Mouse (Mus musculus) megakaryocyte, embryonic 14.5 days (primary cell): ENCODE results near the gene Gtse1. TPM values are rescaled to one million over a fixed set of nuclear protein-coding genes. Genes with fewer than 3 reads are reported as not detected.

Experiments
- H3K27me3 ChIP-seq: replicated peaks from 2 replicates; pipeline ENCODE3; 2012; ENCODE audit warnings: inconsistent platforms
- H3K36me3 ChIP-seq: replicated peaks from 2 replicates; pipeline ENCODE3; 2012; ENCODE audit warnings: low read length, inconsistent platforms, mixed read lengths
- H3K4me1 ChIP-seq: 2 replicates; pipeline ENCODE4 v1.6.1; 2012; ENCODE audit warnings: inconsistent platforms
- H3K4me3 ChIP-seq: replicated peaks from 2 replicates; pipeline ENCODE3; 2012; ENCODE audit warnings: moderate library complexity, mild to moderate bottlenecking, inconsistent platforms
- H3K9me3 ChIP-seq: 2 replicates; pipeline ENCODE4 v1.6.1; 2012; ENCODE audit warnings: inconsistent platforms
- FLI1 ChIP-seq: IDR thresholded peaks from 2 replicates; pipeline ENCODE4 v1.6.1; 2012; ENCODE audit warnings: low read length, inconsistent platforms, mixed read lengths
- GATA1 ChIP-seq: IDR thresholded peaks from 3 replicates; pipeline ENCODE4 v1.6.1; 2012; ENCODE audit warnings: mixed read lengths, low read length, inconsistent platforms, borderline replicate concordance
- polyA plus RNA-seq: library from polyadenylated mRNA; stranded (reverse); fragments of >175 nt; gene quantifications from 2 replicates; pipeline ENCODE4 v1.2.3, GENCODE M21; 2012; ENCODE audit warnings: low replicate concordance; ENCODE audit not compliant: insufficient read depth

Gene Gtse1
- polyA plus RNA-seq, 1 experiment: 41.7 TPM

GRCm38 (mm10) chr15:85899396-85899795, 39.9 kb downstream of the Gtse1 start:
- peaks cover 51% of the 10 kb centered on the region for H3K36me3 ChIP-seq
- peaks cover 10% of the 10 kb centered on the region; the same call in 1 of the 2 replicates for H3K4me1 ChIP-seq
- H3K27me3 ChIP-seq: peaks cover 36% of the 10 kb centered on the region
- no peaks in the 10 kb centered on the region for H3K9me3 ChIP-seq
- TF ChIP-seq FLI1 (no peak), GATA1 (no peak)
- no peak overlapping the region for H3K4me3 ChIP-seq

GRCm38 (mm10) chr15:85900318-85900717, 40.8 kb downstream of the Gtse1 start:
- peaks cover 44% of the 10 kb centered on the region for H3K27me3 ChIP-seq
- H3K36me3 ChIP-seq: peaks cover 42% of the 10 kb centered on the region
- peaks cover 13% of the 10 kb centered on the region; the same call in 1 of the 2 replicates for H3K4me1 ChIP-seq
- no peaks in the 10 kb centered on the region for H3K9me3 ChIP-seq
- TF ChIP-seq FLI1: no peak
- no peak for TF ChIP-seq GATA1
- H3K4me3 ChIP-seq: no peak overlapping the region

- Histone ChIP-seq H3K4me3 (no peak overlapping the region), H3K4me1 (peaks cover 13% of the 10 kb centered on the region; the same call in 1 of the 2 replicates), H3K36me3 (peaks cover 37% of the 10 kb centered on the region), H3K9me3 (no peaks in the 10 kb centered on the region), H3K27me3 (peaks cover 49% of the 10 kb centered on the region)
- TF ChIP-seq GATA1 (no peak), FLI1 (no peak)
Observed at GRCm38 (mm10) chr15:85900801-85901200, 41.3 kb downstream of the Gtse1 start.

GRCm38 (mm10) chr15:85902505-85902904, 43.0 kb downstream of the Gtse1 start:
- Histone ChIP-seq H3K27me3 (peaks cover 60% of the 10 kb centered on the region), H3K9me3 (no peaks in the 10 kb centered on the region), H3K4me1 (peaks cover 23% of the 10 kb centered on the region; the same call in 1 of the 2 replicates), H3K4me3 (no peak overlapping the region), H3K36me3 (peaks cover 20% of the 10 kb centered on the region)
- no peak for TF ChIP-seq GATA1
- no peak for TF ChIP-seq FLI1

- H3K27me3 ChIP-seq: peaks cover 62% of the 10 kb centered on the region
- no peaks in the 10 kb centered on the region for H3K9me3 ChIP-seq
- H3K36me3 ChIP-seq: peaks cover 11% of the 10 kb centered on the region
- H3K4me3 ChIP-seq: no peak overlapping the region
- H3K4me1 ChIP-seq: peaks cover 30% of the 10 kb centered on the region
- no peak for TF ChIP-seq FLI1
- no peak for TF ChIP-seq GATA1
Observed at GRCm38 (mm10) chr15:85903826-85904225, 44.3 kb downstream of the Gtse1 start.

GRCm38 (mm10) chr15:85908660-85909491, 49.3 kb downstream of the Gtse1 start:
- H3K9me3 ChIP-seq: peaks cover 3% of the 10 kb centered on the region
- TF ChIP-seq FLI1: no peak
- TF ChIP-seq GATA1: no peak
- no peaks in the 10 kb centered on the region for H3K36me3 ChIP-seq
- H3K4me3 ChIP-seq: peak overlapping the region; percentile 53
- H3K27me3 ChIP-seq: peaks cover 66% of the 10 kb centered on the region
- H3K4me1 ChIP-seq: peaks cover 47% of the 10 kb centered on the region

- no peak for TF ChIP-seq FLI1
- TF ChIP-seq GATA1: no peak
- H3K4me3 ChIP-seq: peak overlapping the region; percentile 28
- H3K4me1 ChIP-seq: peaks cover 45% of the 10 kb centered on the region
- peaks cover 5% of the 10 kb centered on the region for H3K9me3 ChIP-seq
- no peaks in the 10 kb centered on the region for H3K36me3 ChIP-seq
- peaks cover 67% of the 10 kb centered on the region for H3K27me3 ChIP-seq
Observed at GRCm38 (mm10) chr15:85909492-85909829, 49.9 kb downstream of the Gtse1 start.

- TF ChIP-seq GATA1: no peak
- TF ChIP-seq FLI1: no peak
- no peaks in the 10 kb centered on the region for H3K36me3 ChIP-seq
Observed at GRCm38 (mm10) chr15:85909931-85910330, 50.4 kb downstream of the Gtse1 start.

GRCm38 (mm10) chr15:85913605-85914004, 54.1 kb downstream of the Gtse1 start:
- Histone ChIP-seq H3K4me3 (no peak overlapping the region), H3K9me3 (peaks cover 16% of the 10 kb centered on the region), H3K27me3 (peaks cover 67% of the 10 kb centered on the region), H3K4me1 (peaks cover 27% of the 10 kb centered on the region), H3K36me3 (no peaks in the 10 kb centered on the region)
- TF ChIP-seq GATA1 (no peak), FLI1 (no peak)

More at GRCm38 (mm10) chr15:85909931-85910330, 50.4 kb downstream of the Gtse1 start:
- Histone ChIP-seq H3K9me3 (peaks cover 5% of the 10 kb centered on the region), H3K27me3 (peaks cover 64% of the 10 kb centered on the region), H3K4me3 (no peak overlapping the region), H3K4me1 (peaks cover 42% of the 10 kb centered on the region)

GRCm38 (mm10) chr15:85919191-85919891, 59.8 kb downstream of the Gtse1 start:
- Histone ChIP-seq H3K36me3 (no peaks in the 10 kb centered on the region), H3K4me3 (no peak overlapping the region), H3K9me3 (peaks cover 11% of the 10 kb centered on the region), H3K4me1 (no peaks in the 10 kb centered on the region), H3K27me3 (peaks cover 77% of the 10 kb centered on the region)
- TF ChIP-seq GATA1: no peak
- TF ChIP-seq FLI1: no peak

- H3K36me3 ChIP-seq: no peaks in the 10 kb centered on the region
- H3K4me1 ChIP-seq: no peaks in the 10 kb centered on the region
- H3K4me3 ChIP-seq: no peak overlapping the region
- H3K9me3 ChIP-seq: peaks cover 11% of the 10 kb centered on the region
- H3K27me3 ChIP-seq: peaks cover 79% of the 10 kb centered on the region
- no peak for TF ChIP-seq FLI1
- TF ChIP-seq GATA1: no peak
Observed at GRCm38 (mm10) chr15:85919892-85920248, 60.3 kb downstream of the Gtse1 start.
